Mouse (Mus musculus) hindbrain, embryonic 13.5 days (tissue): ENCODE measurements at regions not wholly inside any gene's neighbourhood (a gene's known extent, or its start where the extent isn't known, plus 50 kb on each side); places are given as distances from the start of the nearest gene placed in this dataset.

Experiments
- ATAC-seq: fragments of 200-750 bp; cut with Nextera tagmentation; 2 replicates; pipeline ENCODE4 v1.8.0; 2017; ENCODE audit warnings: moderate TSS enrichment; ENCODE audit not compliant: low FRiP score
- H3K27ac ChIP-seq: fragments of 300-500 bp; sonication (generic); 2 replicates; pipeline ENCODE4 v1.5.1; 2015; ENCODE audit warnings: inconsistent platforms, mild to moderate bottlenecking, moderate library complexity
- H3K27me3 ChIP-seq: fragments of 300-500 bp; sonication (generic); 2 replicates; pipeline ENCODE4 v1.6.1; 2015; ENCODE audit warnings: mild to moderate bottlenecking, inconsistent platforms
- H3K36me3 ChIP-seq: fragments of 300-500 bp; sonication (generic); 2 replicates; pipeline ENCODE4 v1.6.1; 2015; ENCODE audit warnings: mild to moderate bottlenecking, inconsistent platforms
- H3K4me1 ChIP-seq: fragments of 300-500 bp; sonication (generic); replicated peaks from 2 replicates; pipeline ENCODE4 v1.6.1; 2015; ENCODE audit warnings: inconsistent platforms
- H3K4me2 ChIP-seq: fragments of 300-500 bp; sonication (generic); 2 replicates; pipeline ENCODE4 v1.6.1; 2015; ENCODE audit warnings: inconsistent platforms, mild to moderate bottlenecking, moderate library complexity
- H3K4me3 ChIP-seq: fragments of 300-500 bp; sonication (generic); 2 replicates; pipeline ENCODE4 v1.5.1; 2015; ENCODE audit warnings: mild to moderate bottlenecking, inconsistent platforms
- H3K9ac ChIP-seq: fragments of 300-500 bp; sonication (generic); 2 replicates; pipeline ENCODE4 v1.6.1; 2015; ENCODE audit warnings: mild to moderate bottlenecking, inconsistent platforms
- H3K9me3 ChIP-seq: fragments of 300-500 bp; sonication (generic); 2 replicates; pipeline ENCODE4 v1.6.1; 2016; ENCODE audit warnings: inconsistent platforms
- WGBS: fragments of 180-500 bp; shearing (Covaris S2); methylation state at CpG from one replicate; pipeline ENCODE4 v1.1.7; 2015; 5-methylcytosine and 5-hydroxymethylcytosine counted together

DNA sequence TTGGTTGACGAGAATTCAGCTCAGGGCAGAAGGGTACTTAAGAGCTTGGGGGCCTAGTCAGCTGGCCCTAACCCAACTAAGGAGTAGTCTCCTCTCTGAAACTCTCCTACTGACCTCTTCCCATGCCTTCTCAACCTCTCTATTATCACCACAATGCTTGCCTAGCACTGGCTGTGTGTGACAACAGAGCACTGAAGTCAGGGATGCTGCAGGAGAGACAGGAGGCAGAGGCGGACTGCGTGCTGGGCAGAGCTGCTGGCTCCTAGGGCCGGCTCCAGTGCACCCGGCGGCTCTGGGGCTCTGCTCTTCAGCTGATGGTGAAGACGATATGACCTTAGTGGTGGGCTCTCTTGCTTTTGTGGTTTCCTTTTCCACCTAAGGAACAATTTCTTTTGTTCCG is 72.6 kb downstream of the Zfp36l2 start:
- Histone ChIP-seq H3K9ac (no peak overlapping the region), H3K9me3 (no peaks in the 10 kb centered on the region), H3K27me3 (0 out of 2 replicates have a peak, but pooled peaks cover 3% of the 10 kb centered on the region), H3K4me3 (no peak overlapping the region), H3K4me1 (peaks cover 20% of the 10 kb centered on the region), H3K36me3 (no peaks in the 10 kb centered on the region), H3K4me2 (no peak overlapping the region), H3K27ac (no peak overlapping the region)
- 69% methylated on average over 8 of the region's 8 CpGs for WGBS
- no peak for ATAC-seq

DNA sequence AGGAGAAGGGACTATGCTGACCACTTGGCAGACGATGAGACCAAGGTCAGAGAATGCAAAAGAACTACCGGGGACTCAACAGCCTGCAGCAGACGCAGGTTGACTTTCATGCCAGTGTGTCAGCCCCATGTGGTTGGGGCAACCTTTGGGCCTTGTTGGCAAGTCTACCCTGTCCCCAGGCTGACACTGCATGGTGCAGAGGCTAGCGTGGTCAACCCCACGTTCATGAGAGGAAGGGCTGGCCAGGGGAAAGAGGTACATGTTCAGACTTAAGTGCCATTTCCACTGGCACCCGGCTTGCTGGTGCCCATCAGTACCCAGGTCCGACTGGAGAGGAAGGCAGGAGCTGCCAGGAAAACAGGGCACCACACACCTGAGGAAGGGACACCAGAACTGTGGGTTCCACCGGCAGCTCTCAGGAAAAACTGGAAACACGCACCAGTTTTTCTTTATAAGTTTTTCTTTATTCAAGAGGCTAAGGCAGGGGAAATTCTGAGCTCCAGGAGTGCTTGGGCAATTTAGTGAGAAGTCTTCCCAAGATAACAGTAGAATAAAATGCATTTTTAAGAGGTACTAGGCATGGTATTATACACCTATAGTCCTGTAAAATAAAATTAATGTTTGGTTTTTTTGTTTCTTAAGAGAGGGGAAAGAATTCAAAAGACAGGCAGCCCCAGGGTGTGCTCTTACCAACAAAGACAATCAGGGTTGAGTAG is 73.3 kb downstream of the Zfp36l2 start:
- WGBS: 66% methylated on average over 9 of the region's 9 CpGs
- Histone ChIP-seq H3K27me3 (0 out of 2 replicates have a peak, but pooled peaks cover 3% of the 10 kb centered on the region), H3K4me3 (no peak overlapping the region), H3K9me3 (no peaks in the 10 kb centered on the region), H3K27ac (no peak overlapping the region), H3K4me1 (peaks cover 20% of the 10 kb centered on the region), H3K36me3 (no peaks in the 10 kb centered on the region), H3K4me2 (no peak overlapping the region), H3K9ac (no peak overlapping the region)
- no peak for ATAC-seq

DNA sequence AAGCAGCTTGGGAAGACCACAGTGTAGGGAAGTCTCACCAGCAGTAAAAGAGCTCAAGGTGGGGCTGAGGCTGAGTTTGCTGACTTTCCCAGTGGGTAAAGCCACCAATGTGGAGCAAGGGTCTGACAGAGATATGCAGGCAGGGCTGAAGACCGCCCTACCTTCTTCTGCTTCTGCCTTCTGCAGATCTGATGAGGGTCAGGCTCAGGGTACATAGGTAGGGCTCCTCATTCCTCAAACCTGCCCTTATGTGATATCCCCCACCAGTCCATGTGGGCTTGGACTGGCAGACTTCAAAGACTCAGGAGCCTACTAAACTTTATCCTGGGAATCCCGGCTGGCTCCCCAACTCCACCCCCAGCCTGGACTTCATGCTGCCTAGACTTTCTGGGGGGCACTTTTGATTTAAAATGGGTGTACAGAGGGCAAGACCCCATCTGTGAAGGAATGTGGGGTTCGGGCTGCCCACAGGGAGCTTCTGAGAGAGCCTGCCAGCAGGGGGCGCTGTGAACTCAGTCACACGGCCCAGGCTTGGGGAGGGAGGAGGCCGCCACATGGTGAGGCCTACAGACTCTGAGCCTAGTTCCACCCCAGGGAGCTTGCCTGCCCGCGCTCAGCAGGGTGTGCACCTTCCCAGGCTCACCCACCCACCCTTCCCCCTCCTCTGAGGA is 74.0 kb downstream of the Zfp36l2 start:
- Histone ChIP-seq H3K9me3 (no peaks in the 10 kb centered on the region), H3K27me3 (0 out of 2 replicates have a peak, but pooled peaks cover 3% of the 10 kb centered on the region), H3K27ac (no peak overlapping the region), H3K4me2 (no peak overlapping the region), H3K36me3 (no peaks in the 10 kb centered on the region), H3K4me3 (no peak overlapping the region), H3K4me1 (peaks cover 20% of the 10 kb centered on the region), H3K9ac (no peak overlapping the region)
- WGBS: 24% methylated on average over 8 of the region's 8 CpGs
- ATAC-seq: no peak

DNA sequence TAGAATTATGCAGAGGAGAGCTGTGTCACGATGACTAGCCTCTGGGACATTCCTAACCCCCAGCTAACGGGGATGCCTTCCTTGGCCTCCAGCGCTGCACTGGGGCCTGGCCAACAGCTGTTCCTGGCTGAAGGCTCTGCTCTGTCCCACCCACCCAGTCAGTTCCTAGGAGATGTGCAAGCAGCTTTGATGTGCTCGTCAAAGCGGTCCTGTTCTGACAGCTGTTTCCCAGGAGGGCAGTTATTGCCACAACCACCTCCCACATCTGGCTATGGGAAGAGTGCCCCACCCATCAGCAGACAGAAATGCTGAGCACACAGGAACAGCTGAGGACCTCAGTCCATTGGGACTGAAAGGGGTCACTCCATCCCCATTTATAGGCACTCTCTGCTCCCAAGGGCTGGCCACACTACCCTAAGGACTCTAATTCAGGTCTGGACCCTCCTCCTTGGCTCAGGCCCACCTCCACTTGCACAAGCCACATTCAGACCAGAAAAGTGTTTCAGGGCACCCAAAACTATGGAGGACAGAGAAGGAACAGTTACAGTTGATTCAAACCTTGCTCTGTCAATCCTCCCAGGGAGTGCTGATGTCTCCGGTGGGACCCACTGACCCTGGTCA is 75.2 kb downstream of the Zfp36l2 start:
- H3K4me3 ChIP-seq: no peak overlapping the region
- H3K27me3 ChIP-seq: 0 out of 2 replicates have a peak, but pooled peaks cover 3% of the 10 kb centered on the region
- no peaks in the 10 kb centered on the region for H3K36me3 ChIP-seq
- WGBS: 37% methylated on average over 6 of the region's 6 CpGs
- peak overlapping the region; percentile 62 for H3K27ac ChIP-seq
- ATAC-seq: no peak
- H3K9me3 ChIP-seq: no peaks in the 10 kb centered on the region
- H3K4me1 ChIP-seq: peaks cover 11% of the 10 kb centered on the region
- H3K4me2 ChIP-seq: no peak overlapping the region
- no peak overlapping the region for H3K9ac ChIP-seq

DNA sequence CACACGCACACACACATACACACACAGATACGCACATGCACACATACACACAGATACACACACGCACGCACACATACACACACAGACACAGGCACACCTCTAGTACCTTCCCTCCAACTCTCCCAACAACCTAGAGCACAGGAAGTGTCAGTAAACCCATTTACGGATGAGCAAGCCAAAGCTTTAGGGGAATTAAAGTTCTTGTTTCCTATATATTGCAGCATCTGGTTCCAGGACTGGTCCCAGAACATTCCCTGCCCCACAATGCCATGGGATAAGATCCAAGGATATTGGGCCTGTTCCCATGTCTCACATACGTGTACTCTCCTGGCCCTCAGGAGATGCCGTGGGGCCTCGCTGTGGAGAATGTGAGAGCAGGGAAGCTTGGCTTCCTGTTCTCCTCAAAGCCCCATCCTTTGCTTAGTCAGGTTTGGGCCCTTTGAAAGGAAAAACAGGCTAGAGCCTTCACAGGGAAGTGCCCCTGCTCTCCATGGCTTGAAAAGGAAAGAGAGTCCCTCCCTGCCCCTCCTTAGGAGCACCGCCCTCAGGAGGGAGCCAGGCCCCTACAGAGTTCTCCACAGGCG is 75.9 kb downstream of the Zfp36l2 start:
- 79% methylated on average over 10 of the region's 10 CpGs for WGBS

DNA sequence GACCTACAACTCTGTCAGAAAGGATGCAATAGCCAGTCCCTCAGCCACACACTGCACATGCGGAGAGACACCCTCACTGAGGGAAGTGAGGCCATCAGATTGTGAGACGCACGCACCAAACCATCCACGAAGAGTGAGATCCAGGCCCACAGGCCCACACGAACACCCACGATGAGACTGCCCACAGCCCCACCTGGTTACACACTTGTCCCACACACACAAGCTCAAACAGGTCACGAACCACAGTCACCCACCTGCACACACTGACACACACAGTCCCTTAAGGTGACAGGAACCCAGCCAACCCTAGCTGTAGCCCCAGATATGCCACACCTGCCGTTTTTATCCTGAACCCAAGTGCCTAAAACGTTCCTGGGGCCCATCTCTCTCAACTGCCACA is 76.8 kb downstream of the Zfp36l2 start:
- WGBS: 87% methylated on average over 9 of the region's 9 CpGs
- H3K4me3 ChIP-seq: no peak overlapping the region

More for the DNA sequence above, 75.9 kb downstream of the Zfp36l2 start:
- Histone ChIP-seq H3K27ac (peak overlapping the region; percentile 62), H3K27me3 (0 out of 2 replicates have a peak, but pooled peaks cover 3% of the 10 kb centered on the region), H3K4me3 (no peak overlapping the region), H3K36me3 (no peaks in the 10 kb centered on the region), H3K9ac (no peak overlapping the region; the same call in 1 of the 2 replicates), H3K4me1 (peaks cover 11% of the 10 kb centered on the region), H3K9me3 (no peaks in the 10 kb centered on the region), H3K4me2 (no peak overlapping the region)
- no peak for ATAC-seq

DNA sequence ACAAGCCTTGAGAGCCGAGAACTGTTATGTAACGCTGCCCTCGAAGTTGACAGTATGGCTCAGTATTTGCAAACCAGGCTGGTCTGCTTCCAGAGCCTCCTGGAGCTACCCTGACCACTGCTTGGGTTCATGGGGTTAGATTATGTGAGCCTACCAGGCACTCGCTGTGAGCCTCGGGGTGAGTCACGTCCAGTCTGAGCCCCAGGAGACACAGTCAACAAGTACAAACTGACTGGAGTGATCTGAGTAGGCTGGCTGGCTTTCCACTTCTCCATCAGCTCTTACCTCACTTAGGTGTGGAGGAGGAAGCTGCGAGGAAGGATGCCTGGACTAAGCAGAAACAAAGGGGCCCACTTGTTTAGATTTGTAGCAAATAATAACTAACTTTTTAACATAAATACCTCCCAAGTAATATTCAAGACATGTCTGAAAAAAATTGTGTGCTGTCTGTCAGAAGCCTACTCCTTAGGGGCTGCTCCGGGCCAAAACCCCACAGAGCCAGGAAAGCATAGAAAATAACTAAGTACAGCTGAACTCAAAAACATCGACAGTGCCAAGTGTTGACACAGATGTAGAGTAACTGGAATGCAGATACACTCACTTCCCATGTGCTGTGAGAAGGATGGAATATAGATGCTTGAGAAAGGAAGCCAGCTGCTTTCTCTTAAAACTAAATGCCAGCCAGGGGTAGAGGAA is 77.6 kb downstream of the Zfp36l2 start:
- 0 out of 2 replicates have a peak, but pooled peaks cover 3% of the 10 kb centered on the region for H3K27me3 ChIP-seq
- no peak overlapping the region for H3K9ac ChIP-seq
- no peak overlapping the region for H3K4me2 ChIP-seq
- no peak overlapping the region for H3K4me3 ChIP-seq
- WGBS: 77% methylated on average over 9 of the region's 9 CpGs
- no peaks in the 10 kb centered on the region for H3K9me3 ChIP-seq
- ATAC-seq: no peak
- no peaks in the 10 kb centered on the region for H3K36me3 ChIP-seq
- H3K27ac ChIP-seq: no peak overlapping the region
- H3K4me1 ChIP-seq: peaks cover 11% of the 10 kb centered on the region

More for the DNA sequence above, 76.8 kb downstream of the Zfp36l2 start:
- Histone ChIP-seq H3K36me3 (no peaks in the 10 kb centered on the region), H3K27me3 (0 out of 2 replicates have a peak, but pooled peaks cover 3% of the 10 kb centered on the region), H3K4me2 (no peak overlapping the region), H3K9me3 (no peaks in the 10 kb centered on the region), H3K27ac (no peak overlapping the region), H3K4me1 (peaks cover 11% of the 10 kb centered on the region), H3K9ac (no peak overlapping the region)
- ATAC-seq: no peak

DNA sequence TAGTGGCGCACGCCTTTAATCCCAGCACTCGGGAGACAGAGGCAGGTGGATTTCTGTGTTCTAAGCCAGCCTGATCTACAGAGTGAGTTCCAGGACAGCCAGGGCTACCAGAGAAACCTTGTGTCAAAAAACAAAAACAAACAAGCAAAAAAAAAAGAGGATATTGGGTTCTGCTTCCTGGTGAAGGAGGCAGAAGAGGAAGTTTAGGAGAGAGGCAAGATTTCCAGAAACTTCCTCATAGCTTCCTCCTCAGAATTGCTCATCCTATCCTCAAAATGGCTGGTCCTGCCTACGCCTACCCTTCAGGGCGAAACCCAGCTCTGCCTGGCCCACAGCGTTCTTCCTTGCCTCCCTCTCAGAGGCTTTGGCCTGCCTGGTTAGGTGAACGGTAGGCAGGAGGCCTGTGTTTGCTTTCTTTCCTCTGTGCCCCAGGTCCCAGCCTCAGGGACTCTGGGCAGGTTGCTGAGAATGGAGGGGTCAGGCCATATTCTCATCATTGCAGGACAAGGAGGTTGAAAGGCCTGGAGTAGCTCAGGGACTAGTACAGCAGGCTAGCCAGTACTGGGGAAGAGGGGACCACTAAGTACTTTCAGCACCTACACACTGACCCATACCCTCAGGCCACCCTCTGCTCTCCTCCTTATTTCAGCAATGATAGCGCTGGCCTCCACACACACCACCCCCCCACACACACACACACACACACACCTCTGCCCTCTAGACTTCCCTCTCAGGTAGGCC is 79.6 kb downstream of the Zfp36l2 start:
- no peaks in the 10 kb centered on the region for H3K27me3 ChIP-seq
- no peak overlapping the region for H3K4me2 ChIP-seq
- H3K4me3 ChIP-seq: no peak overlapping the region
- no peak for ATAC-seq
- no peak overlapping the region for H3K27ac ChIP-seq
- no peaks in the 10 kb centered on the region for H3K9me3 ChIP-seq
- no peaks in the 10 kb centered on the region for H3K36me3 ChIP-seq
- 91% methylated on average over 8 of the region's 8 CpGs for WGBS
- no peak overlapping the region for H3K9ac ChIP-seq
- H3K4me1 ChIP-seq: peaks cover 11% of the 10 kb centered on the region

DNA sequence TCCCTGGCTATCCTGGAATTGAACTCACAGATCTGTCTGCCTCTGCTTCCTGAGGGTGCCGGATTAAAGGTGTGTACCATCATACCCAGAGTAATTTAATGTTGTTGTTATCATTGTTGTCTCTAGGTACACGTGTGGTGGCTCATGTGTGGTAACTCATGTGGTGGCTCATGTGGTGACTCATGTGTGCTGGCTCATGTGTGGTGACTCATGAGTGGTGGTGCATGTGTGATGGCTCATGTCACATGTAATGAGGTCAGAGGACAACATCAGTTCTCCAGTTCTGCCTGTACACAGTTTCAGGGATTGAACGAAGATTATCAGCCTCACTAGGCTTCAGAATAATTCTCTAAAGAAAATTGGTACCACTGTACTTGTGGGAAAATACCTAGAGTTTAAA is 80.2 kb downstream of the Zfp36l2 start:
- Histone ChIP-seq H3K4me1 (peaks cover 8% of the 10 kb centered on the region), H3K9ac (no peak overlapping the region), H3K4me3 (no peak overlapping the region), H3K27me3 (no peaks in the 10 kb centered on the region), H3K9me3 (no peaks in the 10 kb centered on the region), H3K27ac (no peak overlapping the region), H3K36me3 (no peaks in the 10 kb centered on the region), H3K4me2 (no peak overlapping the region)
- no peak for ATAC-seq
- WGBS: 88% methylated on average over 3 of the region's 3 CpGs

DNA sequence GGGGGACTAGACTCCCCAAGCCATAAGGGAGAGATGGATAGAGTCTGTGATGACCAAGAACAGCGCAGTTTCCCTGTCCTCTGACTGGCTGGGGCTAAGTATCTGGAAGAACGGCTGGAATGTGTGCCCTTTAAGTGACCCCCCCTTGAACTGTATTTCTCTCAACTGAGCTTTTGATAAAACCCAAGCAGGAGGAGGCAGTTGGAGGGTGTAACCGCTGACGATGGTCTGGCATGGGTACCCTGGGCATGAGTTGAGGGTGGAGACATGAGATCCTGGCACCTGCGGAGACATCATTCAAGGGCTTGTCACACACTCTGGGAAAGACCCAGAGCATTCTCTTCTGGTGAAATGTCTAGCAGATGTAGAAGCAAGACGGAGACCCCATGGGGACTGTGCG is 83.5 kb downstream of the Zfp36l2 start:
- no peak for ATAC-seq
- Histone ChIP-seq H3K4me3 (no peak overlapping the region), H3K36me3 (no peaks in the 10 kb centered on the region), H3K9me3 (no peaks in the 10 kb centered on the region), H3K9ac (no peak overlapping the region), H3K4me1 (peaks cover 13% of the 10 kb centered on the region), H3K4me2 (no peak overlapping the region), H3K27me3 (no peaks in the 10 kb centered on the region), H3K27ac (no peak overlapping the region)
- WGBS: 74% methylated on average over 7 of the region's 7 CpGs

DNA sequence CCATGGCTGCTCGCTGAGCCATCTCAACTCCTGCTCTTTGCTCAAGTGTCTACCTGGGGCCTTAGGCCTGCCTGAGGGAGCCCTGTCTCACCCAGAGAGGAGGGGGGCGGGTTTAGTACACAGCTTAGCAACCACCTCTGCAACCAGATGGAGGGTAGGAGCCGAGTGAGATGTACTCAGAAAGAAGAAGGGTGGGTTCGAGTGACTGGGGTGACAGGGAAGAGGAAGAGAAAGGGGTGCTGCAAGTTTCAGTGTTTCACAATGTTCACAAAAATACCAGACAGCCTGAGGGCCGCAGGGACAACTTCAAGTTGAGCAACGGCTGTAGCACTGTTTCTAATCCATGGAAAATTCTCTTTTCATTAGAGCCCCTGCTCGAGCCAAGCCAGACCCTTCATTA is 84.4 kb downstream of the Zfp36l2 start:
- no peaks in the 10 kb centered on the region for H3K36me3 ChIP-seq
- no peak overlapping the region for H3K27ac ChIP-seq
- H3K4me2 ChIP-seq: no peak overlapping the region
- 77% methylated on average over 7 of the region's 7 CpGs for WGBS
- no peaks in the 10 kb centered on the region for H3K27me3 ChIP-seq
- H3K4me1 ChIP-seq: peaks cover 13% of the 10 kb centered on the region
- no peak overlapping the region for H3K9ac ChIP-seq
- ATAC-seq: no peak
- no peaks in the 10 kb centered on the region for H3K9me3 ChIP-seq
- H3K4me3 ChIP-seq: no peak overlapping the region
